Mouse (Mus musculus) brain, embryonic 14.5 days (tissue): ENCODE results near the gene Fer1l5.

Experiments used
- CTCF ChIP-seq: fragments of 200-500 bp; IDR thresholded peaks from 2 replicates; pipeline ENCODE4 v1.5.1; 2012; ENCODE audit warnings: inconsistent platforms, mild to moderate bottlenecking, moderate library complexity, borderline replicate concordance; ENCODE audit not compliant: insufficient read depth, insufficient read length; ENCODE audit errors: extremely low read depth
- POLR2A ChIP-seq: fragments of 200-500 bp; IDR thresholded peaks from 2 replicates; pipeline ENCODE4 v1.6.1; 2012; ENCODE audit warnings: mild to moderate bottlenecking, inconsistent platforms, borderline replicate concordance; ENCODE audit not compliant: poor library complexity, insufficient read depth, insufficient read length, severe bottlenecking; ENCODE audit errors: extremely low read depth

- TF ChIP-seq CTCF (no peak), POLR2A (no peak)
These were observed 97.8 kb downstream of the Fer1l5 start for GRCm38 (mm10) chr1:36469811-36470444.
